ENCODE assay signal across 8 mouse cellular contexts in genomic region chr9:15685215-15685614, GRCm38 (mm10). TPM values are rescaled to one million over a fixed set of nuclear protein-coding genes. Genes with fewer than 3 reads are reported as not detected.
DNase-seq lines count a peak whose midpoint lies in the region; ATAC-seq lines count a peak whose summit lies in the region.

No protein-coding gene starts in this region.

- no peaks in the 10 kb centered on the region for H3K27me3 ChIP-seq in midbrain, embryonic 14.5 days (ENCODE audit: control insufficient read depth, insufficient read depth, low read length)

- H3K27ac ChIP-seq in midbrain, embryonic 14.5 days (replicated peaks; ENCODE audit: low read depth, low read length) = no peak overlapping the region

- intact Hi-C loops in gastrocnemius, postnatal 14 days (cut with DNase I; ENCODE audit: low total_unique reads) = loop anchor here (10.0 kb wide), 1 partner anchor 200 kb away; no protein-coding TSS in a partner anchor
- intact Hi-C loops in left cerebral cortex, postnatal 25 days (cut with DNase I) = loop anchor here (1.0 kb wide), 1 partner anchor 195 kb away; no protein-coding TSS in a partner anchor

- no peaks in the 10 kb centered on the region for H3K9me3 ChIP-seq in midbrain, embryonic 14.5 days (ENCODE audit: control insufficient read depth, low read length)

- no peak overlapping the region for H3K4me3 ChIP-seq in midbrain, embryonic 14.5 days (replicated peaks; ENCODE audit: low read depth, low read length)

- no peaks in the 10 kb centered on the region for H3K4me1 ChIP-seq in midbrain, embryonic 14.5 days (ENCODE audit: control insufficient read depth, insufficient read depth, low read length)

- no peak overlapping the region for H3K4me2 ChIP-seq in midbrain, embryonic 14.5 days (ENCODE audit: low read length)

- peak; percentile 40 to 43 for DNase-seq in urinary bladder, adult 18-20 months (ENCODE audit: low spot score in 2 of 2)
- no peak for DNase-seq in urinary bladder, postnatal 10 days (ENCODE audit: low spot score)
- peak; percentile 61 to 80 for DNase-seq in cerebellum, postnatal 25 days
- DNase-seq in gastrocnemius, postnatal 14 days = peak; percentile 46
- DNase-seq in kidney, adult 11 months = peak; percentile 24
- peak; percentile 69 to 75 for DNase-seq in left cerebral cortex, postnatal 25 days (ENCODE audit: low spot score in 2 of 2)
- DNase-seq in midbrain, embryonic 14.5 days = peak; percentile 92
- DNase-seq in spleen, postnatal 14 days (ENCODE audit: low spot score in 2 of 2) = peak; percentile 13 to 57

- H3K9ac ChIP-seq in midbrain, embryonic 14.5 days (replicated peaks; ENCODE audit: low read length) = no peak overlapping the region

- H3K36me3 ChIP-seq in midbrain, embryonic 14.5 days (ENCODE audit: control insufficient read depth, insufficient read depth, low read length) = no peaks in the 10 kb centered on the region

- WGBS in midbrain, embryonic 14.5 days = 12% methylated on average over 4 of the region's 4 CpGs

- peak; percentile 66; the same call in 1 of the 2 replicates for ATAC-seq in midbrain, embryonic 14.5 days (ENCODE audit: low FRiP score, low TSS enrichment)

RNA-seq across cellular contexts. Expression of gene Slc36a4, which starts 24.3 kb away (rescaled TPM):
- 1 to 10 TPM; 6.2 to 7.0 TPM for total RNA-seq in gastrocnemius, postnatal 14 days (2021)
- 10 to 100 TPM; 43.4 to 44.6 TPM for total RNA-seq in left cerebral cortex, postnatal 25 days (2021)
- 43.4 and 52.6 TPM in 2 replicates for polyA plus RNA-seq in midbrain, embryonic 14.5 days (2014; fragmentation: Nextera tagmentation; extraction: Ambion mirVana)

RNA-seq across cellular contexts. Expression of gene Deup1, which starts 57.5 kb away (rescaled TPM):
- total RNA-seq in gastrocnemius, postnatal 14 days (2021) = under 1 TPM; 0.09 to 0.10 TPM
- total RNA-seq in left cerebral cortex, postnatal 25 days (2021) = under 1 TPM; 0.30 to 0.34 TPM
- 0.67 and 0.75 TPM in 2 replicates for polyA plus RNA-seq in midbrain, embryonic 14.5 days (2014; fragmentation: Nextera tagmentation; extraction: Ambion mirVana)

Comparison
In these comparisons a context has a peak if more than half of its experiments do, and no peak if none do; other contexts are left out.
1. RNA of gene Slc36a4, which starts 24.3 kb away (total RNA-seq): 43.4 to 44.6 TPM in left cerebral cortex, postnatal 25 days; 6.2 to 7.0 TPM in gastrocnemius, postnatal 14 days; every median in the first group is over 4 times any median in the second.